Mouse (Mus musculus) CH12F3 (cell line): ENCODE measurements around the gene Ogfr.

Source experiments
- in situ Hi-C: fragments of 300-500 bp; cut with MboI; formaldehyde crosslinking; loops from 2 replicates; pipeline ENCODE4 v1.14.3; 2020; ENCODE audit warnings: low sequenced_read_pairs

Ogfr gene

GRCm38 (mm10) chr2:180598157-180598705 is 9.2 kb downstream of the Ogfr start:
- in situ Hi-C loops = no loop called here

GRCm38 (mm10) chr2:180600569-180601021 is 11.6 kb downstream of the Ogfr start:
- in situ Hi-C loops = no loop called here

GRCm38 (mm10) chr2:180604781-180605180 is 15.7 kb downstream of the Ogfr start:
- in situ Hi-C loops = no loop called here

- in situ Hi-C loops = no loop called here
These were observed 21.2 kb downstream of the Ogfr start for GRCm38 (mm10) chr2:180610283-180610682.

GRCm38 (mm10) chr2:180611882-180612281 is 22.8 kb downstream of the Ogfr start:
- in situ Hi-C loops = no loop called here

GRCm38 (mm10) chr2:180641576-180642554 is 52.8 kb downstream of the Ogfr start:
- in situ Hi-C loops = no loop called here

GRCm38 (mm10) chr2:180642555-180643260 is 53.7 kb downstream of the Ogfr start, which contains the start of gene Tcfl5:
Gene Tcfl5, minus strand, starts transcription at chr2:180642708.
- in situ Hi-C loops = no loop called here

- in situ Hi-C loops = no loop called here
These were observed 54.6 kb downstream of the Ogfr start for GRCm38 (mm10) chr2:180643626-180644025.
